Mouse (Mus musculus): ENCODE measurements around the gene Gm17018.

The Gm17018 gene

DNA sequence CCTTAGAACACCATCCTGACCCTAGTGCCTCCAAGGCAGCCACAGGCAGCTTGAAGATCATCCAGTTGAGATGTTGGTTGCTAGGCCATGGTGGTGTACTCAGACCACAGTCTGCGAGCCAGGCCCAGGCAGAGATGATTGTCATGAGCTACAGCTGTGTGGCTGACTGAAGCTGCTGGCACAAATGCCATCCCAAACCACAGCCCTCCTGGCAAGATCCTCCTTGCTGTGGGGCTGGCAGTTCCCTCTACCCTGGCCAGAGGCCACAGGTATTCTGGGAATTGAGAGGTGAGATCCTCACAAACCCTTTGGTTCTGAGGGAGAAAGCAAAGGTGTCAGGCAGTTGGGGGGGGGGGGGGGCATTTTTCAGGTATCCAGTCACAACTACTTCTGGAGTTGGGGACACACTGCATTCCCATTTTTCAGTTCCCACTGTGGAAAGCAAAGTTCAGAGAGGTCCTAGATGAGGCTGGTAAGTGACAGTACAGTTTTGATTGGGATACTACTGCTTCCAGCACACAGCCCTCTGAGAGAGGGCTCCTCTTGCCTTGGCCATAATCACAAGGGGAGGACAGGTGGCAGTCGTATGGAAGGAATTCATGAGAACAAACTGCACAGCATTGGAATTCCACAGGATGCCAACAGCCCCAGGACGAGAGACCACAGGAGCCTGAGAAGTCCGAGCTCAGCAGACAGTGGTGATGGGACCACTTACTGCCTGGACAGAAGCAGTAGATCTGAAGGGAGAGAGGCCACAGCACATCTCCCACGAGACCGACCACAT is 27.3 kb downstream of the Gm17018 start:
- DNase-seq (ENCODE audit: low spot score) = no peak

DNA sequence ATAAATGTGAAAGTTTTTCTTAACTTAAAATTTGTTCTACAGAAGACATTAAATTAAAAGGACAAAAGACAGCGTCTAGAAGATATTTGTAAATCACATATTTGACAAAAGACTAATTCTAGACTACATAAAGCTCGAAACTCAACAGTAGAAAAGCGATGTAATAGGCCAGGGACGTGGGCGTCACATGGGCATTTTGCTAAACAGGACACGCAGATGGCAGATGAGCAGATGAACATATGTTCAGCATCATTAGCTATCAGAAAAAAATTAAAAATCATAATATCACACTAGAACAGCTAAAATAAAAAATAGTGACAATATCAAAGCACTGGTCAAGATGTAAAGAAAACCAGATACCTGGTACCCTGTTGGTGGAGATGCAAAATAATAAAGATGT is 29.3 kb downstream of the Gm17018 start:
- DNase-seq (ENCODE audit: low spot score) = no peak

DNA sequence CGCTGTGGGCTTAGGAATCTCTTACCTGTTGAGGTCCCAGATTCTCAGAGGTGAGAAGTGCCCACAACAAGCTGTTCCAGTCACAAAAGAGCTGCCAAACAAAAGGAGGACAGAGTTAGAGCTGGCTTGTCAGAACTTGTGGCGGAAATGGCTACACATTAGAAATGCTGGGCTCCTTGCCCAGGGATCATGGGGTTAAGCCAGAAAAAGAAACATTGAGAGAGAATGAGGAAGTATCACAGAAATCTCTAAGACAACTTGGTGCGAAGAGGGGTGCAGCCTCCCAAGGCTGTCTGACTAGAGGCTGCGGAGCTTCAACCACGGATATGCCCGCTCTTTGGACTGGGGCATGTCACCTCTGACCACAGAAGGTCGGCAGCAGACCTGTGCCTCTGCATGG is 31.3 kb downstream of the Gm17018 start:
- DNase-seq (ENCODE audit: low spot score) = no peak

DNA sequence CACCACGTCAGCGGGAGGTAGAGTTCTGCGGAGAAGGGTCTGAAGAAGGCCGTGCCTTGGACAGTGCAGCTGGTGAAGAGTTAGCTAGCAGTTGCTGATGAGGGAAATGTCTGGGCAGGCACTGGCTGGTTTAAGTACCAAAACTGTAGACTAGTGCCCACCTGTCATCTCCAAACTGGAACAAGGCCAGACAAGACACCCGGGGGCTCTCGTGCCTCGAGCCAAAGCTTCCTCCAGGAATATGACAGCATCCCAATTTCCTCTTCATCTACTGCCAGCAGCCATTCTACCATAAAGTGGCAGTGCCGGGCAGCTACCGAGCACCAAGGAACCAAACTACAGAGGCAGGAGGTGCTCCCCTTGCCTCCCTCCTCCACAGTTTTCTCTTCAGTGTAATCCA is 32.5 kb downstream of the Gm17018 start:
- no peak for DNase-seq (ENCODE audit: low spot score)

DNA sequence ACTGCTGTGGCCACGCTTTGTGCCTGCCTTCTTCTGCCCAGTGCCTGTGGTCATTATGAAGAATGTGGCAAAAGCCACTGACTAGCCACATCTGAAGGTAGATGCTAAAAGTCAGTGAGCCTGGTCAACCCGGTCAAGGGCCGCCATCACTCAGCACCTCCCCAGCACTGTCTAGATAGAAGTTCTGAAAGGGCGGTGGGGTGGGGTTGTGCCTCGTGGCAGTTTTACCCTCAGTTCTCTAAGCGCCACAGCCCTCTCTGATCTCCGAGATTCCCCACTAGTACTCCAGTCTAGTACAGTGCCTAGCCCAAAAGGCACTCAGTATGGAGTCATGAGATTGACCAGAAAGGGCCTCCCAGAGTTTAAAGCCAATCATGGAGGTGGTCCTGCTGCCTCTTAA is 33.7 kb downstream of the Gm17018 start:
- DNase-seq (ENCODE audit: low spot score) = no peak

DNA sequence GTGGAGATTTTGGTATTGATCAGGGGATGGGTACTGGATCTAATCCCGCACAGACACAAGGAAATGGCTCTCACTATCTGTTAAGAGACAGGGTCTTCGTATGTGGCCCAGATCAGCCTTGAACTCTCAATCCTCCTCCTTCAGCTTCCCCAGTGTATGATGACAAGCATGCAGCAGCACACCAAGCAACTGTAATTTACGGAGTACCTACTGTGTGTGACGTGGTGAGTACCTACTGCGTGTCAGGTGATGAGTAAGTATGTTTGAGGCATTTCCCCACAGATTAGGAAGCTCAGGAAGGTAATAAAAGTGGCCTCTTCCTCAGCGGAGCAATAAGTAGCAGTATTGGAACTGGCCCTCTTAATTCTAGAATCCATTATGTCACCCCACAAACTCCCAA is 35.1 kb downstream of the Gm17018 start:
- no peak for DNase-seq (ENCODE audit: low spot score)

DNA sequence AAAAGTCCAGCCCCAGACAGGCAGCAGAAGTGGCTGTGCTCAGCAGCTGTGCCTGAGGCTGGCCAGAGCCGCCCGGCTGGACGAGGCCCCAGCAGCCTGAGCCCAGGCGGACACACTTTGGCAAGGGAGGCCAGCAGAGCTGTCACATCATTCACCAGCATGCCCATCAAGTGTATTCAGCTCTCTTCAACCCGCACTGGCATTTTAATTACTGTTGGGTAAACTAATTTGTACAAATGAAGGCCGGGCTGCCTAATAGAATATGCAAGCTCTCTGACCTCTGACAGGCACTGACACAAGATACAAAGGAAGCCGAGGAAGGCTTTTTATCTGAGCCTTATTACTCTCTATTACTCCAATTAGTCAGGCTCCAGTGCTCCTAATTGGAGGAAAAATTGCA is 35.6 kb downstream of the Gm17018 start:
- no peak for DNase-seq (ENCODE audit: low spot score)

DNA sequence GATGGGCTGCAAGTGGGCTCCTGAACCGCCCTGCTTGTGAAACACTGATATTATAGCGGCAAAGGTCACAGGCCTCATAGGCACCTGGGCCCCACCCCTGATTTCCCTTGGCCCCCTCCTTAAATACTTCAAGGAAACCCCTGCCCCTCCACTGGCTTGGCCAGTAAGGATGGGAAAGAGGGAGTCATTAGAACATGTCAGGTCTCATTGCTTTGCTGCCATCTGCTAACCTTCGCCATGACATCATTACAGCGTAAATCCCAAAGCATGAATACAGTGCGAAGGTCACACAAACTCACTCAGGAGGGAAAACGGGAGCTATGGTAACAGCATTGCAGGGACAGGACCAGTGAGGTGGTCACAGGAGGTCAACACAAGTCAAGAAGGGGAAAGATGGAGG is 36.0 kb downstream of the Gm17018 start:
- no peak for DNase-seq (ENCODE audit: low spot score)

DNA sequence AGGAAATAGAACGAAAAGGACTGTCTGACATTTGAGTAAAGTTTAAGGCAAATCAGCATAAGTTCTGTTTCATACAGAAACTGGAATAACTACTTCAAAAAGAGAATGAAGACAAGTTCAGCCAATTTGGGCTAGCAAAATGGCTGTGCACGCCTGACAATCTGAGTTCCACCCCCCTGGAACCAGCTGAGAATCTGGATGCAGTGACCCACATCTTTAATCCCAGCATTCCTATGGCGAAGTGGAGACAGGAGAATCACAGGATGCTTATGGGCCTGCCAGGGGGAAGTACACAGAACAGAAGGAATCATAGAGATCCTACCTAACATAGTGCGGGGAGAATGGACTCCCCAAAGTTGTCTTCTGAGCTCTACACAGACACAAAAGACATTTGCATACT is 36.7 kb downstream of the Gm17018 start:
- no peak for DNase-seq (ENCODE audit: low spot score)

DNA sequence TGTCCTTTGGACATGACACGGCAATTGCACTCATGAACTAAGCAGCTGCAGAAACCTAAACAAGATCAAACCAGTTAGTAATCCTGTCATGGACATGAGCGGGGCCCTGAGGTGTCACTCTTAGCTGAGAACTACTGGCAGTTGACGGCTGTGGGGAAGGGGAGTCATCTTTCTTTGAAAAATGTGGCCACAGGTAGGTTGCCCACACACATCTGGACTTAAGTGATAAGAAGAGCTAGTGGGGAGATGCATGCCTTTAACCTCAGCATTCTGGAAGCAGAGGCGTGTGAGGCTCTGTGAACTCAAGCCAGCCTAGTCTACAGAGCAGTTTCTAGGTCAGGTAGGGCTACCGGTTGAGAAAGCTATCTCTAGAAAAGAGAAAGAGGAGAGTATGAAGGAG is 42.2 kb downstream of the Gm17018 start:
- DNase-seq (ENCODE audit: low spot score) = no peak

DNA sequence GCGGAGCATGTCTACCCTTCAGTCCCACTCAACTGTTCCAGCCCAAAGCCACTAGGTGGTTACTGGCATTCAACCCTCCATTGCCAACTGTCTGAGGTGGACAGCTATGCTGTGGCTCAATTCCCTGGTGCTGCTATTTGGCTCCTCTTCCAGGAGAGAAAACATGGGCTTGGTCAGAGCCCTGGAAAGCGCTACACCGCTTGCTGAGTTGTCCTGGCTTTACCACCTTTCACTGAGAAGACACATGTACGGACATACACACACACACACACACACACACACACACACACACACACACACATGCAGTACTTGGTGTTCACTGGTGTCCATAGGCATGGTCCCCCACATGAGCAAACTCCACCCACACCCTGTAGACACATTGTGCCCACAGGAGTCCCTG is 46.3 kb downstream of the Gm17018 start:
- no peak for DNase-seq (ENCODE audit: low spot score)

DNA sequence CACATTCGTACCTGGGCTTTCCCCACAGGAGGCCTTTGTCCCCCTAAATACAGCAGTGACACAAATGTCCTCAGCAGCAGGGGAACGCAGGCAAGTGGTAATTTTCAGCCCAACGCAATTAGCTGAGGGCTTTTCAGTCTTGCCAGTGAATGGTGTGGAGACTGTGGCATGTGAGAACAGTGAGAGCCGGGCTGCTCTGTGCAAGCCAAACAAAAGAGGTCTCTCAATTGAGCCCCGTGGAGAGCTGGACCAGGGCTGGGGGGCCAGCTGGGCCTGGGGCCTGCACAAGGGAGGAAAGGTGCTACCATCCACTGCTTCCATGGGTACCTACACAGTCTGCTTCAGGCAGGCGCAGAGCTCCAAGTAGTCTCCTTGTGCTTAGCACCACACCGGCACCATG is 47.1 kb downstream of the Gm17018 start:
- no peak for DNase-seq (ENCODE audit: low spot score)

DNA sequence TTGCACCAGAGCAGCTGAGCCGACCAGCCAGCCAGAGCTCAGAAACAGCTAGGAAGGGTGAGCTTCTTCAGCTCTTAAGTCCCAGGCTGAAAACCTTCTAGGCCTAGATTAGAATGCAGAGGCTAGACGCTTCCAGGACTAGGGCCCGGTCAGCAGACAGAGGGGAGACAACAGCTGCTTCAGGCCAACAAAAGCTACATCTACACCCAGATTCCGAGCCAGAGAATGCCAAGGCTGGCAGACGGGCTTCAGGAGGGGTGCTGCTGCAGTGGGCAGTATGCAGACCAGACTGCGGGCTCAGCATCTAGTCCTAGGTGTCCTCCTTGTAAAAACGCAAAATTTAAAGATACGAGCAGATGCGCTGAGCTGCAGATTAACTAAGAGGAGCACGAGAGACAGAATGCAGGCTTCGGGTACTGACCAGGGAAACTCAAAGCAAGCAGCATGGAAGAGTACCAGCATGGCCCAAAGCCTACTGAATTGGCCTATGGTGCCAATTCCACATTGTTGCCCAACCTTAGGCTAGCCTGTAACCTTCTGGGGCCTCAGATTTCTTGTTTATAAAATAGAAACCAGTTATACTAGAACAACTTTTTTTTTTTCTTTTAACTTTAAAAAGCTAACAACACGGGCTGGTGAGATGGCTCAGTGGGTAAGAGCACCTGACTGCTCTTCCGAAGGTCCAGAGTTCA is 48.4 kb downstream of the Gm17018 start:
- no peak for DNase-seq (ENCODE audit: low spot score)

DNA sequence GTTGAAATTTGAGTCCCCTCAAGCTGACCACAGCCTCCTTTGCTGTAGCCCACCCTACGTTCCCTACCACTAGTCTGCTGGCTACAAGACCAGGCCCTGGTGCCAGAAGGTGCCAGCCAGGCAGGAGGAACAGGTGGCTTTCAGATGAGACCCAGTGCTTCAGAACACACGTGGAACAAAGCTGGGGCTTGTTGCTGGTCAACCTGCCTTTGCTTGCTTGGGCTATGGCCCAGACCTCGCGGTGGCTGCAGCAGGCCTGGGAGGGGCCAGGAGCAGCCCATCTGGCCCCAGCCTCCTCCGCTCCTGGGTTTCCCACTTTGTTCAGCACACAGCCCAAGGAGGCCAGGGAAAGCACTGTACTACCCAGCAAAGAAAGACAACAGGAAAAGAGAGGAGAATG is 50.4 kb downstream of the Gm17018 start:
- no peak for DNase-seq (ENCODE audit: low spot score)

DNA sequence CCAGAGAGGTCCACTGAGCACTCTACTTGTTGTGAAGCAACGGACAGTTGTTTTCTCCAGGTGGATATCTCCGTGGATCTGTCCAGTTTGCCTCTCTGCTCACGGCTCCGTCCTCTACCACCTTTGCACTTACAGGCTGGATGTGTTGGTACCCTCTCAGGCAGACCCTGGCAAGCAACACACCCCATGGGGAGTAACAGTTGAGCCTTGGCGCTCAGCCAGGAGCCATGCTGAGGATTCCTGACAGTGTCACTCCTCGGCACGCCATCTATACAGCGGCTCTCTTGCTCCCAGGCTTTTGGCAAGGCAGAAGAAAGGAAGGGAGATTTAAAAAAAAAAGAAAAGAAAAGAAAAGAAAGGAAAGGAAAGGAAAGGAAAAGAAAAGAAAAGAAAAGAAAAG is 54.0 kb downstream of the Gm17018 start:
- no peak for DNase-seq (ENCODE audit: low spot score)

DNA sequence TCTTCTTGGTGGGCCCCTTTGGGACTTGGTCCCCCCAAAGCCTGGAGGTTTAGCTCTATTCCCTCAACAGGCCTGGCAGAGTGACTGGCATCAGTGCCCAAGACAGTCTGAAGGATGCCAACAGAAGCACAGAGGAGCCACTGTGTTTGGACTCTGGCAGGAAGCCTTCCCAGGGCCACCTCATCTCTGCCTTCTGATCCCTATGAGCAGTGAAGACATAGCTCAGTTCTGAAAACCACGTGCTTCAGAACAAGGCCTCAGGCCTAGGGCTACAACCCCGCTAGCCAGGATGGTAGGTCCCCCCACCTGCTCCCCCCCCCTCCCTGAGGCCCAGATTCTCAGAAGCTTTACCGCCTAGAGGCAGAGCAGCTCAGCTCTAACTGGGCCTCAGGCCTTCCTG is 54.5 kb downstream of the Gm17018 start:
- no peak for DNase-seq (ENCODE audit: low spot score)

DNA sequence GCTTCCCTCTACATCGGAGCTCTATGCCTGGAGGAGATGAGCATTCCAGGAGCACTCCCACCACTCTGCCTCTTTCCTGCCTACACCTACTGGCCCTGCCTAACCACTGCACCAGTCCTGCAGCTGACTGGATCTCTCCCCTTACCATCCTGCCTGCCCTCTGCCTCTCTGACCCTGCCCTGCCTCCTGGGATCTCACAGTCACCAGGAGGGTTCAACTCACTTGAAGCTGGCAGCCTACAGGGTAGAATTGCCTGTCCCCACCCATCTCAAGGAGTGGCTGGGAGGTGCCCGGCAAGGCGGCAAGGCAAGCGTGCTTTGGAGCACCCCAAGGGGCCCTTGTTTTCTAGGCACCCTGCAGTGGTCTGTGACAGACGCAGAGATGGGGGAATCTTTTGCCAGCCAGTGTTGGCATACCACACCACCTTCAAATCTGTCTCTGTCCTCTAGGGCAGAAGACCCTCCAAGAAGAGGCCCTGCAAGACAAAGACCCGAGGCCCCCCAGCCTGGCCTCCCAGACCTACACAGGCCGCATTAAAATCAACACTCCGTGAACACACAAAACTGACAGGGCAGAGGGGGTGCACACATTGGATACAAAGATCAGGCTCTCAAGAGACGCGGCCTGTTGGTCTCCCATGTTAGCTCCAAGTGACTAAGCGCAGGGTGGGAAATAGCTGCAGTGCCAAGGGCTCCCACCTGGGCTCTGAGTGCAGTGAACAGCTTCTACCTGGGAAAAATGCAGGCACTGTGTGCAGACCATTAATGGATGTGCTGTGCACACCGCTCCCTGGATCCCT is 55.2 kb downstream of the Gm17018 start:
- no peak for DNase-seq (ENCODE audit: low spot score)

DNA sequence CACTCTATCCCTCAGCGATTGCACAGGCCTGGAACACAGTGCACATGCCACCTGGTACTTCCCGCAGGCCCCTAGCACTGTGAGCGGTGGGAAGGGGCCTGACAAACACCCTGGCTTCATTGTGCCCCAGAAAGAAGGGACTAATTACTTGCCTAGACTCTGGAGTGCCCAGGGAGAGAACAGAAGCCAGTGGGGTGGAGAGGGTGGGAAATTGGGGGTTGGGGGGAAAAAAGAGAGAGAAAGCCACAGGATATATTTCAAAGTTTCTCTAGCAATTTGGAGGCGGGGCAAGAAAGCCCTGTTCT is 55.8 kb downstream of the Gm17018 start:
- no peak for DNase-seq (ENCODE audit: low spot score)

DNA sequence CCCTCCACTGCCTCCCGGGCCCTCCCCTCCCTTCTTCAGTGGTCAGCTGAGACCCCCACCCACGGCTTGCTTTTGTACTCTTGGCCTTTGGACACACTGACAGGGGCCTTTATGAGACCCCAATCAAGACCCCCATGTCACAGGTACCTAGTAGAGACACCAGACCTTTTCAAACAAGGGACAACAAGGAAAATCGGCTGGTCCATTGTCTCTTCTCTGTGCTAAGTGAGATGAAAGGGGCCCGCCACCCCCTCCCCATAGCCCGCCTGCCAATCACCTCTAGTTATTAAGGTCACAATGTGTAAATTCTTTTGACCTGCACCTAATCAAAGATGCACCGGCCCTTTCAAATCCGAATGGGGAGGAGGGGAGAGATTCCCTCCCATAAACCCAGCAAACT is 56.3 kb downstream of the Gm17018 start:
- no peak for DNase-seq (ENCODE audit: low spot score)

DNA sequence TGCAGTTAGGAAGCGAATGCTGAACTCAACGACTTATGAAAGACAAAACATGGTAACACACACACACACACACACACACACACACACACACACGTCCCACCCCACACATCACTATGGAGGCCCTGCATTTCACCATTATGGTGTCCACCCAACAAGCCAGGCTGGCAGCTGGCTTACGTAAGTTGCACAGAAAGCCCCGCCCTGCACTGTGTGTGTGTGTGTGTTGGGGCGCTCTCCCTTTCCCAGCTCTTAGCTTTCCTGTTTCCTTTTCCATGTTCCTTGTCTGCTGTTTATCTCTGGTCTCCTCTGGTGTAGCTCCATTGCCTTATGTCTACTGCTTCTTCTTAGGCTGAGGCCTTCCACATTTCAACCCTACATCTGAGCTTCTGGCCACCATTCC is 57.8 kb downstream of the Gm17018 start:
- DNase-seq (ENCODE audit: low spot score) = no peak

DNA sequence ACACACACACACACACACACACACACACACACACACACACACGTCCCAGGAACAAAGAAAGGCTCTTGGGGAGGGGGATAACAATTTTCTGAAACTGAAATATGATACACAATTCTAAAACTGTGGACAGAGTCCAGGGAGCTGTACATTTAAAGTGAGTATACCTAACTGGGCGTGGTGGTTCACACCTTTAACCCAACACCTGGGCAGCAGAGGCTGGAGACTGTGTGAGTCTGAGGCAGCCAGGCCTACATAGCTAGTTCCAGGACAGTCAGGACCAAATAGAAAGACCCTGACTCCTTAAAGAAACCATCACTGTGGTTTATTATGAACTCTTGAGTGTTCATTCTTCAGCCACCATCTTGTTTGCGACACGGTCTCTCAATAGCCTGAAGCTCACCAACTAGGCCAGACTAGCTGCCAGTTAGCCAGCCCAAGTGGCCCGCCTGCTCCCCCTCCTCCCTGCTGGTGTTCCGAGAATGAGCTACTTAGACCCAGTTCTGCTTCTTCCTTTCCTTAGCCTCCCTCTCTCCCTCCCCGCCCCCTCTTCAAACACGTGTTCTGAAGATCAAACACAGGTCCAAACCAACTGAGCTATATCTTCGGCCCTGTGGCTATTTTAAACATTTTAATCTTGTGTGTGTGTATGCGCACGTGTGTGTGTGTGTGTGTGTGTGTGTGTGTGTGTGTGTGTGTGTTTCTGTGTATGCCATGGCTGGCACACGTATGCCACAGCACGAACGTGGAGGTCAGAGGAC is 59.5 kb downstream of the Gm17018 start:
- DNase-seq (ENCODE audit: low spot score) = no peak

DNA sequence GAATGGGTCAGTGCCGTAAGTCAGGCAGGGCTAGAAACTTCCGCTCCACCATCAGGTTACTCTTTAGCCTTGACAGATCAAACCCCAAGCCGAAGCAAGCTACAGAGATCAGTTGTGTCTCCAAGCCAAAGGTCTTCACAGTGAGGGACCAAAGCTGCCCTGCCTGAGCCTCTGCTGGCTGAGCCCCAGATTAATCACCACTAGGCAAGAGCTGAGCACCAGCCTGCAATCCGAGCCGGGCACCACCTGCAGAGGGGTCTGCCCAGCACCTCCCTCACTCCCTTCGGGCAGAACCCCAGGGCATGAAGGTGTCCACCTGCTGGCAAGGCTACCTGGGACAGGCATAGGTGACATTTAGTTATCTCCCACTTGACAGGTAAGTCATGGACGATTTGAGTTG is 60.6 kb downstream of the Gm17018 start:
- no peak for DNase-seq (ENCODE audit: low spot score)

DNA sequence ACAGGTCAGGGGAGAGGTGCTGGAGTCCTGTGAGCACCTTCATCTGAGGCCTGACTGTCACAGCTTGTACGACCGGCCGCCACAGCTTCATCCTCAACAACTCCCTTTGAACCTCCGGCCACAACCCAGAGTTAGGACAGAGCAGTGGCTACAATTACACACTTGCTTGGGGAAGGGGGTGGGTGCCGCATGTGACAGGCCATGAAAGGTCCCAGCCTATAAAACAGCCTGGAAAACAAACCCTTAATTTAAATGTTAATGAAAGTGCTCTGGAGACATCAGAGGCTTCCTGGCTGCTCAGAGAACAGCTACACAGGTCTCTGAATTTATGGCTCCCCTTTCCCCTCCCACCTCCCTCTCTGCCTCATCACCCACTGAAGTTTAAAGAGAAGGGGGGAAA is 61.7 kb downstream of the Gm17018 start:
- no peak for DNase-seq (ENCODE audit: low spot score)
